Mouse (Mus musculus): Measurements from ENCODE around the gene Ugt1a9. TPM values are rescaled to one million over a fixed set of nuclear protein-coding genes. Genes with fewer than 3 reads are reported as not detected.
A peak's percentile ranks its signal among the peaks of the same experiment; 100 is the strongest.
"Not testable (repeated sequence)": the region's sequence is repeated elsewhere in the genome, so short reads cannot be mapped to it uniquely, and the experiment has no call there.

Gene Ugt1a9
- polyA plus RNA-seq, 1 experiment from 2014 or later = 9.3 TPM

DNA sequence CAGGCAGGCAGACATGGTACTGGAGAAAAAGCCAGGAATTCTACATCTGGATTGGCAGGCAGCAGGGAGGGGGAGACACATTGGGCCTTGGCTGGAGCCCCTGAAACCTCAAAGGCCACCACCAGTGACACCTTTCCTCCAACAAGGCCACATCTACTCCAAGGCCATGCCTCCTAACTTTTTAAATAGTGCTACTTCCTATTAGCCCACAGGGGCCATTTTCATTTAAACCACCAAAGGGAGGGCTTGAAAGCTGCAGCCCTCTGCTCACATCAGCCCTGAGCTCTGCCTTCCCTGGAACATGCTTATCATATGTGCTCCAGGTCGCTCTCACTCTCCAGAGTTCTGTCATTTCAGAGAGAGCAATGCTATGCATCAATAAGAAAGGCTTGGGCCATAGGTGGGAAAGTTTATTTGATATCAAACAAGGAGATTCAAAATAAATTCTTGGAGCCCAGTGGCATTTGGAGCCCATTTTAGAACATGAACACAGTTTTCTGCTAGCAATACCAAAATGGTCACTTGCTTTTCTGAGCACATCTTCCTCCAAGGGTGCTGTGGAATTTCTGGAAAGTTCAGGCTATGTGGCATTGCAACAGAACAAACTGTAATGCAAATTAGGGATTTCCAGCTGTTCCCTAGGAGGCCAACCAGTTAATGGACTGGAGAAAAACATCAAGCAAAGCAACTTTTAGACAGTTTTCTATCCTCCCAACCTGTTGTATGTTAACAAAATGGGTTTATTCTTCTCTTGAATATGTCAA, 34.2 kb downstream of the Ugt1a9 start:
- no peak for TF ChIP-seq CTCF (IDR thresholded peaks at IDR 0.05; ENCODE audit: low read depth)
- Histone ChIP-seq H3K4me3 (replicated peaks; ENCODE audit: low read depth, low read length) (no peak overlapping the region), H3K9me3 (replicated peaks; ENCODE audit: low read length) (no peaks in the 10 kb centered on the region), H3K9ac (ENCODE audit: low read depth, low read length) (no peak overlapping the region), H3K36me3 (ENCODE audit: insufficient read depth, low read length) (no peaks in the 10 kb centered on the region), H3K4me1 (replicated peaks; ENCODE audit: insufficient read depth, low read length) (no peaks in the 10 kb centered on the region), H3K27me3 (ENCODE audit: insufficient read depth, low read length) (no peaks in the 10 kb centered on the region), H3K4me2 (ENCODE audit: low read length) (no peak overlapping the region), H3K27ac (no peak overlapping the region)
- 94% methylated on average over 1 of the region's 1 CpGs for WGBS
- no peak for DNase-seq (ENCODE audit: low spot score)
- no peak for ATAC-seq (replicated peaks; ENCODE audit: low FRiP score, low read depth)

DNA sequence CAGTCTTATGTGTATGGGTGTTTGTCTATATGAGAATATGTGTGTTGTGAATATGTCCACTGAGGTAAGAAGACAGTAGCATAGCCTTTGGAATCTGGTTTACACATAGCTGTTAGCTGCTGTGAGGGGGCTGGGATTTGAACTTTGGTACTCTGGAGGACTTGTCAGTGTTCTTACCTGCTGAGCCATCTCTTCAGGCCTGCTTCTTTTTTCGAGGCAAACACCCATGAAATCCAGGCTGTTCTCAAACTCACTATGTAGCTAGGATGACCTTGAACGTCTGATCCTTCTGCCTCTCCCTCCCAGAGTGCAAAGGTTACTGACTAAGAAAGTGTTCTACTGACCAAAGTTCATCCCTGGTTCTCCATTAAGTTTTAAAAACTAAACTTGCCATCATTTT, 35.1 kb downstream of the Ugt1a9 start:
- Histone ChIP-seq H3K27ac (no peak overlapping the region), H3K4me3 (replicated peaks; ENCODE audit: low read depth, low read length) (no peak overlapping the region), H3K36me3 (ENCODE audit: insufficient read depth, low read length) (no peaks in the 10 kb centered on the region), H3K4me2 (ENCODE audit: low read length) (no peak overlapping the region), H3K9me3 (replicated peaks; ENCODE audit: low read length) (no peaks in the 10 kb centered on the region), H3K9ac (ENCODE audit: low read depth, low read length) (no peak overlapping the region), H3K4me1 (replicated peaks; ENCODE audit: insufficient read depth, low read length) (no peaks in the 10 kb centered on the region), H3K27me3 (ENCODE audit: insufficient read depth, low read length) (no peaks in the 10 kb centered on the region)
- no peak for DNase-seq (ENCODE audit: low spot score)
- TF ChIP-seq CTCF (IDR thresholded peaks at IDR 0.05; ENCODE audit: low read depth) = no peak
- 0 out of 2 replicates have a peak, but pooled peaks have one; percentile 23 for ATAC-seq (replicated peaks; ENCODE audit: low FRiP score, low read depth)
- 37% methylated on average over 2 of the region's 2 CpGs for WGBS

DNA sequence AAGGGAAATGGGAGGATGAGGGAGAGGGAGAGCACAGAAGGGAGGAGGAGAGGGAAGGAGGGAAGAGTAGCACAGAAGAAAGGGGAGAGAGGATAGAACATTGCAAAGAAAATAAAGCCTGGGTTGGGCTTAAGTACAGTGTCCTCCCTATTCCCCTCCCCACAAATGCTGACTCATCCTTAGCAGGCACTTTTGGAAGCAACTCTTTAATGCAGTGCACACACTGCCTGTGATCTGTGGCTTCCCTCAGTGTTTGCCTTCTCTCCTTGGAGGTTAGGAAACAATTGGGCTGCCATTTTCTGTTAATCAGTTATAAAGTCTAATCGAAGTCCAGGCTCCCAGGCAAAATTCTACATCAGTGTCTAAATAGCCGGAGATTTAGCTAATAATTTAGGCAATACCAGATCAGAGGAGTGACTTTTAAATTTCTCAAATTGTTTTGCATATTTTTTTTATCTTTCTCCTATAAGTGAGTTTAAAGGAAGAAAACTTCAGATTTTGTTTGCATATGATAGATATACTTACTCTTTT, 38.5 kb downstream of the Ugt1a9 start:
- H3K4me2 ChIP-seq (ENCODE audit: low read length); H3K4me3 ChIP-seq (replicated peaks; ENCODE audit: low read depth, low read length); H3K4me1 ChIP-seq (replicated peaks; ENCODE audit: insufficient read depth, low read length); H3K36me3 ChIP-seq (ENCODE audit: insufficient read depth, low read length); H3K27ac ChIP-seq; H3K9me3 ChIP-seq (replicated peaks; ENCODE audit: low read length); H3K9ac ChIP-seq (ENCODE audit: low read depth, low read length); H3K27me3 ChIP-seq (ENCODE audit: insufficient read depth, low read length); DNase-seq (ENCODE audit: low spot score): not testable (repeated sequence)
- WGBS = 51% methylated on average over 2 of the region's 2 CpGs
- peak; percentile 80; the same call in 1 of the 2 replicates for ATAC-seq (replicated peaks; ENCODE audit: low FRiP score, low read depth)

DNA sequence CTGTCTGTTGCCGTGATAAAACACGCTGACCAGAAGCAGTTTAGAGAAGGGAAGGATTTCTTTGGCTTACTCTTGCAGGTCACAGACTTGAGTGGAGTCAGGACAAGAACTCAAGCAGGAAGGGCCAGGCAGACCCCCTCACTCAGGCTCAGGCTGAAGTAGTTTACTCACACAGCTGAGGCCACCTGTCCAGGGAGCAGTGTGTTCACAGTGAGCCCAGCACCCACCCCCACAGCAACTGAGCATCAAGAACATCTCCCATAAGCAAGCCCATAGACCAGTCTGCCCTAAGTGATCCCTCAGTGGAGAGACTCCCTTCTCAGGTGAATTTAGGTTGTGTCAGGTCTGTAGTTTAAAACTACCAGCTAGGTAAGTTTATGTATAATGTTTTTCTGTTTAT, 39.0 kb downstream of the Ugt1a9 start:
- H3K36me3 ChIP-seq (ENCODE audit: insufficient read depth, low read length); H3K4me2 ChIP-seq (ENCODE audit: low read length); H3K9ac ChIP-seq (ENCODE audit: low read depth, low read length); H3K4me3 ChIP-seq (replicated peaks; ENCODE audit: low read depth, low read length); H3K4me1 ChIP-seq (replicated peaks; ENCODE audit: insufficient read depth, low read length); H3K27ac ChIP-seq; ATAC-seq (replicated peaks; ENCODE audit: low FRiP score, low read depth); H3K27me3 ChIP-seq (ENCODE audit: insufficient read depth, low read length); DNase-seq (ENCODE audit: low spot score); H3K9me3 ChIP-seq (replicated peaks; ENCODE audit: low read length): not testable (repeated sequence)
- 48% methylated on average over 2 of the region's 2 CpGs for WGBS

DNA sequence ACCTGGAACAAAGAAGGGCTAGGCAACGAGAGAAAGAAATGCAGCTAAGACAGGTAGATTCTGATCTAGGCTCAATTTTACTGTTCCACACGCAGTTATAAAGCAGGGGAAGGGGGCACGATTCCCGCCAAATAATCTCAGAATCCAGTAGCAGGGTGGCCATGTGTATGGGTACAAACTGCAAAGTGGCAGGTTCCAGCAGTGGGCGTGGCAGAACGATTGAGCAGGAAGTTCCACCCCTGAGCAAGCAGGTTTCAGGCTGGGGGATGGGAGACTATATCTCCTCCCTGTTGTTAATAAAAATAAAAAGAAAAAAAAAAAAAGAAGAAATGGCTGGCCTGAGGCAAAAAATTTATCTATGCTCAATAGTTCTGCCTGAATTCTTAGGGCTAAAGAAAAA, 42.2 kb downstream of the Ugt1a9 start:
- H3K9ac ChIP-seq (ENCODE audit: low read depth, low read length) = not testable (repeated sequence)

DNA sequence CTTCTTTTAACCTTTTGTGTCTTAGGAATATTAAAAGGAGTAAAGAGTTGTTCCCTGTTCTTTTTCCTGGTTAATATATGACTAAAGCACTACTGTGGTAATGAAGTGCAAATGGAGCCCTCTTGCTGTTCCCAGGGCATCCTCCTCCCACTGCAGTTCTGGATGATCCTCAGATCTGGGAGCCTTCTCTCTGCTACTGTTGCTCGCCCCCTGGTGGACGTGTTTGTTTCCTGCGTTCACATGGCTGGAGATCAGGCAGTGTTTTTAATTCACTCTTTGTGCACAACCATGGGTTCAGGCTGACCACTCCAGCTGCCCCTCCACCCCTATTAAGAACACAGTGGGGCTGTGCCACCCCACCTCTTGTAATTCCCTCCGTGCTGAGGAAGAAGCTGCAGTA, 50.0 kb downstream of the Ugt1a9 start:
- H3K27me3 ChIP-seq (ENCODE audit: insufficient read depth, low read length); H3K4me1 ChIP-seq (replicated peaks; ENCODE audit: insufficient read depth, low read length); H3K4me2 ChIP-seq (ENCODE audit: low read length); H3K9ac ChIP-seq (ENCODE audit: low read depth, low read length); H3K4me3 ChIP-seq (replicated peaks; ENCODE audit: low read depth, low read length); DNase-seq (ENCODE audit: low spot score); H3K9me3 ChIP-seq (replicated peaks; ENCODE audit: low read length); H3K36me3 ChIP-seq (ENCODE audit: insufficient read depth, low read length); H3K27ac ChIP-seq: not testable (repeated sequence)
- TF ChIP-seq CTCF (IDR thresholded peaks at IDR 0.05; ENCODE audit: low read depth) = peak; percentile 61
- peak; percentile 59 for ATAC-seq (replicated peaks; ENCODE audit: low FRiP score, low read depth)
- WGBS = 15% methylated on average over 4 of the region's 4 CpGs

More for the DNA sequence above, 42.2 kb downstream of the Ugt1a9 start:
- WGBS = 97% methylated on average over 6 of the region's 6 CpGs
- H3K9me3 ChIP-seq (replicated peaks; ENCODE audit: low read length); H3K4me1 ChIP-seq (replicated peaks; ENCODE audit: insufficient read depth, low read length); DNase-seq (ENCODE audit: low spot score); H3K4me3 ChIP-seq (replicated peaks; ENCODE audit: low read depth, low read length); H3K27me3 ChIP-seq (ENCODE audit: insufficient read depth, low read length); H3K4me2 ChIP-seq (ENCODE audit: low read length); ATAC-seq (replicated peaks; ENCODE audit: low FRiP score, low read depth); H3K36me3 ChIP-seq (ENCODE audit: insufficient read depth, low read length); H3K27ac ChIP-seq: not testable (repeated sequence)

DNA sequence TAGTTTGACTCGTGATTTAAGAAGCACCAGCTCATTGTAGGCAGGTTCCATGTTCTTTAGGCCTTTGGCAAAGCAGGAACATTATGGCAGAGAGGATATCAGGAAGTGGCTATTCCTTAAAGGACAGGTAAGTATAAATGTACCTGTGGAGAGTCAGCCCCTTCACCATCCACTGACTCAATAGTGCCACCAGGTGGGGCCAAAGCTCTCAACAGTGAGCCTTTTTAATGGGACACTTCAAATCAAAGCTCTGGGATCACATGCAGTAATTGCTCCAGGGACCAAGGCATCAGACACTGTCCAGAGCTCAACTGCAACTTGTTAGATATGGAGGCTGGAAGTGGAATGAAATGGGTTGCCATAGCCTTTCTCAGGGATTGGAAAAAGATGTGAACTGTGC, 50.9 kb downstream of the Ugt1a9 start:
- not testable (repeated sequence) for H3K4me3 ChIP-seq (replicated peaks; ENCODE audit: low read depth, low read length); H3K36me3 ChIP-seq (ENCODE audit: insufficient read depth, low read length); H3K4me2 ChIP-seq (ENCODE audit: low read length); H3K9ac ChIP-seq (ENCODE audit: low read depth, low read length); H3K27me3 ChIP-seq (ENCODE audit: insufficient read depth, low read length); H3K9me3 ChIP-seq (replicated peaks; ENCODE audit: low read length); H3K27ac ChIP-seq; ATAC-seq (replicated peaks; ENCODE audit: low FRiP score, low read depth); DNase-seq (ENCODE audit: low spot score); H3K4me1 ChIP-seq (replicated peaks; ENCODE audit: insufficient read depth, low read length)
- peak; percentile 61 for TF ChIP-seq CTCF (IDR thresholded peaks at IDR 0.05; ENCODE audit: low read depth)
- no CpG with 5 or more reads among the region's 1 CpGs for WGBS

Data from kidney, postnatal 0 days (tissue).